In the genomic region with DNA sequence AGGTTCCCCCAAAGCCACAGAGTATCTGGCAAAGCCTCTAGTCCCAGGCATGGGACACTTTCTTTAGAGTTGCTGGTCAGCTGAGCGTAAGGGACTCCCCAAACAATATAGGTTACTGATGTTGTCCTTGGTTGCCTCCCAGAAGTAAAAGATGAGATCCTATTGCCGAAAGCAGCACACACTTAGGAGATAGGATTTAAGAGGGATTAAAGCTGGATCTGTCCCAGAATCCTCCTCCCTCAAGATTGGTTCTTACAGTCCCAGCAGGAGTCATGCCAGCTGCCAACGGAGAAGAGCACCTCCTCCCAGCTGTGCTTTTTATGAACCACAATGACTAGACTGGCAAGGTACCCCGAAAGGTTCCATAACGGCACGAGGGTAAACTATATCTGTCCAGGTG, we compare ENCODE assay signal across 22 mouse cellular contexts. TPM values are rescaled to one million over a fixed set of nuclear protein-coding genes. Genes with fewer than 3 reads are reported as not detected.
"Had no signal": no experiment of that assay in that cellular context is flagged by ENCODE, and none has a peak within 500 bp of the region (broad histone marks: within the 10 kb centered on the region; RNA-seq: fewer than 3 reads in every experiment).

No protein-coding gene starts in this region.

- H3K27ac ChIP-seq: heart, adult 2 months; hindbrain, embryonic 10.5 days; hindbrain, embryonic 12.5 days; hindbrain, embryonic 14.5 days; intestine, embryonic 15.5 days; layer of hippocampus, adult 2 months; left cerebral cortex, adult 2 months; limb, embryonic 10.5 days; limb, embryonic 12.5 days; liver, embryonic 13.5 days; liver, embryonic 15.5 days had no signal

- H3K4me3 ChIP-seq: heart, adult 2 months; heart, embryonic 12.5 days; hindbrain, embryonic 10.5 days; hindbrain, embryonic 12.5 days; intestine, embryonic 15.5 days; layer of hippocampus, adult 2 months; left cerebral cortex, adult 2 months; limb, embryonic 10.5 days; limb, embryonic 12.5 days; liver, embryonic 13.5 days; liver, embryonic 15.5 days had no signal

- H3K27me3 ChIP-seq: heart, embryonic 12.5 days; hindbrain, embryonic 12.5 days; intestine, embryonic 15.5 days; limb, embryonic 12.5 days; liver, embryonic 13.5 days had no signal

- H3K4me1 ChIP-seq: heart, embryonic 12.5 days; hindbrain, embryonic 10.5 days; hindbrain, embryonic 12.5 days; intestine, embryonic 15.5 days; limb, embryonic 10.5 days; limb, embryonic 12.5 days; liver, embryonic 13.5 days; liver, embryonic 15.5 days had no signal

- H3K9me3 ChIP-seq: heart, embryonic 12.5 days; hindbrain, embryonic 10.5 days; hindbrain, embryonic 12.5 days; intestine, embryonic 15.5 days; limb, embryonic 10.5 days; liver, embryonic 13.5 days; liver, embryonic 15.5 days had no signal

- DNase-seq: gastrocnemius, postnatal 14 days; gastrocnemius, postnatal 36 days; heart, adult 2 months; heart, postnatal 4 days; kidney, adult 18-20 months; kidney, adult 8-10 months; kidney, postnatal 25 days; kidney, postnatal 4 days; liver; liver, embryonic 13.5 days; liver, postnatal 0 days had no signal

- H3K36me3 ChIP-seq: heart, embryonic 12.5 days; hindbrain, embryonic 10.5 days; hindbrain, embryonic 12.5 days; intestine, embryonic 15.5 days; limb, embryonic 10.5 days; limb, embryonic 12.5 days; liver, embryonic 13.5 days; liver, embryonic 15.5 days had no signal

RNA-seq across cellular contexts. Expression of a gene that starts 20.0 kb away (rescaled TPM):
- polyA plus RNA-seq: inflammation-experienced regulatory T-cells, adult 6 months had no signal
